Mouse (Mus musculus): Measurements from ENCODE around the gene Tspo. TPM values are rescaled to one million over a fixed set of nuclear protein-coding genes. Genes with fewer than 3 reads are reported as not detected.
A peak's percentile ranks its signal among the peaks of the same experiment; 100 is the strongest.

The Tspo gene
- total RNA-seq, 2 experiments from 2014 or later, result 2.4 to 2.8 TPM

DNA sequence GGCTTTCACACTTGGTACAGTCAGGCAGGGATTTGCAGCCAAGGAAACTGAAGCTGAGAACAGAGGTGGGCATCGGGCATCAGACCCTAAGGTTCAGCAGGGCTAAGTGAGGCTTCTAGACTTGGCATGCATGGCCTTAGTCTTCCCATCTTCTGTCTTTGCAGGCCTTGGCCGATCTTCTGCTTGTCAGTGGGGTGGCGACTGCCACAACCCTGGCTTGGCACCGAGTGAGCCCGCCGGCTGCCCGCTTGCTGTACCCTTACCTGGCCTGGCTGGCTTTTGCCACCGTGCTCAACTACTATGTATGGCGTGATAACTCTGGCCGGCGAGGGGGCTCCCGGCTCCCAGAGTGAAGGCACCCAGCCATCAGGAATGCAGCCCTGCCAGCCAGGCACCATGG is 10.2 kb downstream of the Tspo start:
- DNase-seq (ENCODE audit: low spot score in 2 of 2), result no peak
- intact Hi-C loops (cut with DNase I), result no loop called here

DNA sequence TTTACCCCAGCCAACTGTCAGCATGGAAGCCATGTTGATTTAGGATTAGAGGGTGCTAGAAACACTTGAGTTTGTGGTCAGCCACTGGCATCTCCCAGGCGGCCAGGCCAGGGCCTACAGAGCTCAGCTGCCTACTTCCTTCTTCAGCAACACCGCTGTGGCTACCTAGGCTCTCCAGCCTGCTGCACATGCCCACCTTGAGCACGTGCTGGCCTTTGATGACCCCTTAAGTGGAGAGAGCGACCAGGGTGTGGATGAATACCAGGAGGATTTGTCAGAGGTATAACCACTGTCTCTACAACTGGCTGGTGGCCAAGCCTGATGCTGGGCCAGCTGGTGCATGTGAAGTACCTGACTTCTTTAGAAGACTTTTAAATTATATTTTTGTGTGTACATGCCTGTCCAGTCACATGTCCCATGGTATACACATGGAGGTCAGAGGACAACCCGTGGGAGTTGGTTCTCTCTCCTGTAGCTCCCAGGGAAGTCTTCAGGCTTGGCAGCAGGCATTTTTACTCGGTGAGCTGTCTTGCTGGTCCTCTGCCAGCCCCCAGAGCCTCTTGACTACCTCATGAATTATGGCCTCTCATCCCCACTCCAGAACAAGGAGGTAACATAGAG is 11.4 kb downstream of the Tspo start:
- intact Hi-C loops (cut with DNase I), result no loop called here

DNA sequence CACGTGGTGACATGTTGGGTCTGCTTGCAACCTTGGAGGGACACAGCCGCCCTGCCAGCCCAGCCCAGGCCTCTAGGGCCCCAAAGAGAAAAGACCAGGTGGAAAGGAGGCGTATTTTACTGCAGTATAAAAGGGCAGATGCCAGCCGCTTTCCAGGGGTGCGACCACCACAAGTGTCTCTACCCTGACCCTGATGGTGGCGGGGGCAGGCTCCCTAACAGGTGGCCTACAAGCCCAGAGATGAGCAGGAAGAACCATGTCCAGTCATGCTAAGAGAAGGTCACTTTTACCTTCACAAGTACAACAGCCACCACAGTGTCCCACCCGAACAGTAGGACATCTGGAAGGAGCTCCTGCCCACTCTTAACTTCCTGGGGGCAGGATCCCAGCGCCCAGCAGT is 12.2 kb downstream of the Tspo start:
- intact Hi-C loops (cut with DNase I), result no loop called here

More for the DNA sequence above, 11.4 kb downstream of the Tspo start:
- no peak for DNase-seq (ENCODE audit: low spot score in 2 of 2)

DNA sequence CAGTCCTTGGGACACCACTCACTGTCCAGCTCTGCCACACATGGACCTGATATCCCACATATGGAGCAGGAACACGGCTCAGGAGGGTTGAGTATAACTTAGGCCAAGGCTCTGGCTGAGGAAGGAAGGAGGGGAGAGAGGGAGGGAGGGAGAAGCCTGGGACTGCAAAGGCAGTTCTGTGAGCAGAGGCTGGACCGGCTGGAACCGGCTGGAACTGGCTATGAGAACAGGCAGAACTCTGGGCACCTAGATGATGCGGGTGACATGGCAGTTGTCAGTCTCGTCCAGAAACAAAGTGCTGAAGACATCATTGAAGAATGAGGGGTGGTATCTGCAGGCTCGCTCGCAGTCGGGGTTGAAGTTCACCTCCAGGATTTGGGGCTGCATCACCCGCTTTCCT is 13.3 kb downstream of the Tspo start:
- intact Hi-C loops (cut with DNase I), result no loop called here
- DNase-seq (ENCODE audit: low spot score in 2 of 2), result no peak

More for the DNA sequence above, 12.2 kb downstream of the Tspo start:
- DNase-seq (ENCODE audit: low spot score in 2 of 2), result no peak

DNA sequence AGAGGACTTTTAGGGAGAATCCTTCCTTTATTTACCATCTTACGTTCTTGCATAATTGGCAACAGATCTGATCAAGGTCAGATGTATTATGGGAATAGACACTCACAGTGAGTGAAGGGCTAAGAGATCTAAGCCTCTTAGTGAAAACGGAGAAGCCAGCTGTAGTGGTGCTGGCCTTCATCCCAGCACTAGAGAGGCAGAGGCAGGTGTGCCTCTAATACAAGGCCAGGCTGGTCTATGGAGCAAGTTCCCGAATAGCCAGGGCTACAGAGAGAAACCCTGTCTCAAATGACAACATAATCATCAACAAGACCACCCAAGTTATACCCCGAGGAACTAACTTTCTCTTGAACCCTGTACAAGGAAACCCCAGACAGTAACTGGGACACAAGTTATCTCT is 19.5 kb downstream of the Tspo start:
- DNase-seq (ENCODE audit: low spot score in 2 of 2), result no peak

DNA sequence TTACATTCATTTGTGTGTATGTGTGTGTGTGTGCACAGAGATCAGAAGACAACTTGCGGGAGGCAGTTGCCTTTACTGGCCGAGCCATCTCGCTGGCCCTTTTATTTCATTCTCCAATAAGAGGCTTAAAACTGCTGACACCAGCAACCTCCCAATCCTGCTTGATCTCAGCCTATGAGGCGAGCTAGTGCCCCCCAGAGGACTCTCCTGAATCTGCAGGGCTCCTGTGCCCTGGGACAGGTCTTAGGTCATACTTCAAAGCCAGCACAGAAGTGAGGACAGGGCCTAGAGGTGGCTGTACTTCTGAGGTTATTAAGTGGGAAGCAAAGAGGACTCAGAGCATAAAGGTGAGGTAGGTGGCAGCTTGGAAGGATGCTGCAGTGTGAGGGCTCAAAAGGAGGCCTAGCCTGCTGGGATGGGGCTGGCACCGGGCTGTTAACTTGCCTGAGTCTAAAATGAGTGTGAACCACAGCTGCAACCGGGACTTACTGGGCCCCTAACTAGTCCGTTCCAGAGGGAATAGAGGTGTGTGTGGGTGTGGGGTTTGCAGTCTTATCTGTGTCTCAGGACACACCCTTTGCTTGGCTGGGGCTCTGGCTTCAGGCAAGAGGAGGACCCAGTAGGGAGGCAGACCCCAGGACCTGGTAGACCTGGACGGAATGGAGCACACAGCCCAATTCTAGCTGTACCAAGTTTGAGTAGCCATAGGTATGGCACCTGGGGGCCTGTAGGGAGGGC is 20.2 kb downstream of the Tspo start:
- intact Hi-C loops (cut with DNase I), result no loop called here
- no peak for DNase-seq (ENCODE audit: low spot score in 2 of 2)

More for the DNA sequence above, 19.5 kb downstream of the Tspo start:
- intact Hi-C loops (cut with DNase I), result no loop called here

DNA sequence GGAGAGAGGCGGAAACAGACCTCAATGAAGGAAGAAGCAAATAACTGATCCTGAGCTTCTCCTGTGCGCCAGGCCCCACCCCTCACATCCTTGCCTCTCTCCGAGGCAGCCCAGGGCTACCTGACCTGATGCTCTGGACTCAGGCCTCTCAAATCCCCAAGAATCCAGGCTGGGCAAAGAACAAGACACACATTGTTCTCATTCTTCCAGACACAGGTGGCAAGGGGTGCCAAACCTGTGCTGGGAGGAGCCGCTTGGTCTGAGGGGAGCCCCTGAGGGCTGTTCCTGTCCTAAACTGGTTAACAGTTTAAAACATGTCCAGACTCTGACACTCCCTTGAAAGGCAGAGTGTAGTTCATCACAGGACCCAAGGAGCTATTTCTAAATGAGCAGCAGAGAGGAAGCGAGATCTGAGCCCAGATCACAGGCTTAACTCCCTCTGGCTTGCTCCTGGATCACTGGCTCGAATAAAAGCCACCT is 21.4 kb downstream of the Tspo start:
- no peak for DNase-seq (ENCODE audit: low spot score in 2 of 2)
- intact Hi-C loops (cut with DNase I), result no loop called here

DNA sequence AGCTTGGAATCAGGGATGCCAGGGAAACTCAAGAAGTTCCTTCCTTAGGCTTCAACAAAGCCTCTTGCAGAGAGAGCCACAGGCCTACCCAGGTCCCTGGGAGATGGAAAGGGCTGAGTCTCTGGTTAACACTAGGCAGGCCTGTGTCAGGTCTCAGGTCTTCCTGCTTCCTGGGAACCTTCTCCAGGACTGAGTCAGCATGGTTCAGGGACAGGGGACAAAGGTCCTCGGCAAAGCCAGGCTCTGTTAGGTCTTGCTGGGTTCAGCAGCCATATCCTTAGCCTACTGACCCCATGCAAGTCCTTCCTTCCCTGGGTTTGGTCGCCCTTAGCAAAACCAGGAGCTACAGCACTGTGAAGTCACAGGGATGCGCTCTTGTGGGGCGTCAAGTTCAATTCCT is 27.4 kb downstream of the Tspo start:
- DNase-seq (ENCODE audit: low spot score in 2 of 2), result no peak
- intact Hi-C loops (cut with DNase I), result no loop called here

DNA sequence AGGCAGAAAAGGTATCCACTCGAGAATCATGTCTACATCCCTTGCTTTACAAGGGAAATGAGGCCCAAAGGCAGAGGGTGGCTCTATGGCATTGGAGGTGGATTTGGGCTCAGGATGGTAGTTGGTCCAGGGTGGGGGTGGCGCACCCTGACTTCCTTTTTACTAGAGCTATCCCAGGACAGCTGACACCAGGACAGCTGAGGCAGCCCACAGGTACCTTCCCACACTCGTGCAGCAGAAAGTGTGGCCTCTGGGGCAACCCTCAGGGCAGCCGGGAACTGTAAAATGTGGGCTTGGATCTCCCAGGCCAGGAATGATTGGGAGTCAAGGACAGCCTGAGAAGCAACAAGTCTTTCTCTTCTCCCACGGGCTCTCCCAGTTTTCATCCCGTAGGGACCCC is 28.4 kb downstream of the Tspo start:
- intact Hi-C loops (cut with DNase I), result no loop called here
- DNase-seq (ENCODE audit: low spot score in 2 of 2), result no peak

DNA sequence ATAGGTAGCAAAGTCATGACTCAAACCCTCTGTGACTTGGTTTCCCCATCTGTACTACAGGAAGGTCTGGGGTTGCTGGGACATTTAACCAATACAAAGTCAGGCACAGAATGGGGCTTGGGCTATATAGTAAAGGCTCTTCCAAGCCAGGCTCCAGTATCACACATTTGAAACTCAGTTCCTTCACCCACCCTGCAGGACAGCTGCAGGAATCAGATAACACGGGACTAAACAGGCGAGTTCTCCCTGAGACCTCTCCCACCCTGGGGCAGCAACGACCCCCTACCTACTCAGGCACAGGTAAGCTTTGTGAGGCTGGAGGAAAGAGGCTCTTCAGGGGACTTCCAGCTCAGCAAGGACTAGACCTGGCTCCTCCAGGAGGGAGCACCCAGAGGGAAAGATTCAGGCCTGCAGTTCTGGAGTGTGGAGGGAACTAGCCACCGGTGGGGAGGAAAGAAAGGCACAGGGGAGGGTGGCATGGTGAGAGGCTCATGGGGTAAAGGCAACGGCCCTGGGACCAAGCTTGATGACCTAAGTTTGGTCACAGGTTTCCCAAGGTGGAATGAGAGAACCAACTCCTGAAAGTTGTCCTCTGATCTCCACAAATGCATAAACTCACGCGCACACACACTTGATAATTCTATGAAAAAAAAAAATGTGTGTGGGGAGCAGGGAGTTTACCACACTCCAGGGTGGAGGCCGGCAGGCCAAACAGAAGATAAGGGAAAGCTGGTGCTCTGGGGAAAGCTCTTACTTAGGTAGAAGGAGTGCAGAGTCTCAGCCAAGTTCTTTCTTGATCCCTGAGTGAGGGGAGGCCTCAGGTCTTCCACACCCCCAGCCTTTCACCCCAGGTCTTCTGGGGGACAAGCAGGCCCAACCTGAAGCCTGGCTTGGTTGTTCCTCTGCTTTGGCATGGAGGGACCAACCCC is 29.1 kb downstream of the Tspo start:
- intact Hi-C loops (cut with DNase I), result no loop called here
- no peak for DNase-seq (ENCODE audit: low spot score in 2 of 2)

DNA sequence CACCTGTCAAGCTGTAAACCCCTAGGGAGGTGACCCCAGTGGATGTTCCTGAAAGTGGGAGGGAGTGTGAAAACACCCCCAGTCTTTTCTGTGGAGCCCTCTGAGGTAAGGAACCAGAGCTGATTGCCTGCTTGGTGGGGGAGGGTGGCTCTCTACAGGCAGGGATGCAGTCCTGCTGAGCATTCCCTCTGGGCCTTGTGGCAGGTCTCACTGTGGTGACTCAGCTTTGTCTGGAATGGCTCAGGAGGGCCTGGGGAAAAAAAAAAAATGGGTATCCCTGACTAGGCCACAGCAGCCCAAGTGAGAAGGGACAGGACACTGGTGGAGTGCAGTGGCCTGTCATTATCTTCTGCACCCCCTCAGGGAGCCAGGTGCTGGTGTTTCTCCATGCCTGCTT is 29.8 kb downstream of the Tspo start:
- intact Hi-C loops (cut with DNase I), result no loop called here
- DNase-seq (ENCODE audit: low spot score in 2 of 2), result no peak

DNA sequence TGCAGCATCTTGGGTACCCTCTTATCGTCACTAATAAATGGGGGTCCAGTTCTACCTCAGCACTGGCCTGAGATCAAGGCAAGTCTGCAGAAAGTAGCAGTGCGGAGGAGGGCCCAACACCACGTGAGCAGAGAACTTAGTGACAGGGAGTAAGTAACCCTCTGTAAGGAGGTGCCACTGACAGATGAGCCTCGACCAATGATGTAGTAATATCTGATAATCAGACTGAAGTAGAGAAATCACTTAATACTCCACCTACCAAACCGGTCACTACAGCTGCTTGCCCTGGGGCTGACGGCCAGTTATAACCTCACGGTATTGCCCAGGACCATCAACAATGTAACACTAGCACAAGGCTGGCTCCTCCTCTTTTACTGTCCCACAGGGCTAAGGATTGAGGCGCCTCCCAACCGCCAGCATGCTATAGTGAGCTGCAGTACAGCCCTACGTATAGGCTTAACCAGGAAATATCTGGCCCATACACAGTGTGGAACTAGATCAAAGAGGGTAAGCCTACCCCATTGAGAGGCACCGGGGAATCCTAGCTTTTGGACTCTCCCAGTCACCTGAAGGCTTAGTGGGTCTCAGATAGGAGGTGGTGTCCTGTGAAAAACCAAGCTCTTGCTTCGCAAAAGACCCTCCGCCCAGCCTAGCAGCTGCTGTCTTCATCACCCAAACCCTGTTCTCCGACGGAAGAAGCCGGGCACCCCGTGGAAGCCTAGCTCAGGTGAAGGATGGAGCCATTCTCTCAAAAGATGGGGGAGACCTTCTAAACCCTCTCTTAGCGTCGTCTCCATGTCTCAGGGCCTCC is 30.5 kb downstream of the Tspo start:
- DNase-seq (ENCODE audit: low spot score in 2 of 2), result no peak
- intact Hi-C loops (cut with DNase I), result no loop called here

DNA sequence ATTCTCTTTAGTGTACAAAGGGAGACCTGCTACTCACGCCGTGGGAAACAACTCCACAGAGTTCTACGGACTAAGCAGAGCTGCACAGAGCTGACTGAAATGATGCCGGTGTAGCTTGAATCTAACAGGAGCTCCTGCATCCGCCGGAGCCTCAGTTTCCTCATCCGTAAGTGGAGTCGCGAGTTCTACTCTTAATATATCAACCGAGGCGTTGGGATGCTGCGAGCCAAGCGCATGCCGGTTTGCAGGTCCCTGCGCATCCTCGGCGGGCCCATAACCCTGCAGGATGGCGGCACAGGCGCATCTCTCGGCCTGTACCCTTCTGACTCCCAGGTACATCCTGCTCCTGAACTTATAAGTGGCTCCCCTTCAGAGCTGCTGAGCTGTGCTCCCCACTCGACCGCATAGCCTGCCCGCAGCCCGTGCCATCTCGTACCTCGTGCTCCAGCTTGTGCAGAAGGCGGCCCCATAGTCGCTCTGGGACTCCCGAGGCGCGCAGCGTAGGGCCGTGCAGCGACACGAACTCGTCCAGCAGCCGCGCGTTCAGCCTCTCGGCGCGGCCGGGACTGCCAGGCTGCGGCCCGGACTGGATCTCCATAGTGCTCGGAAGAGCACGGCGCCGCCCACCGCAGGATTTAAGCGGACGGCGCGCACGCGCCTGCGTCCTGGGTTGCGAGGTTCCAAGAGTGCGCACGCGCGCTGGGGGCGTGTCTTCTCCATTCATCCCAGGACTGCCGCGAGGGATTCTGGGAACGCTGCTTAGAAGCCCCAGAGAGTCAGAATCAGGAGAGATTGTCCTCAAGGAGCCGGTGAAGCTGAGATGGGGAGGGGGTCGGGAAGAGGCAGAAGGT is 31.3 kb downstream of the Tspo start, which contains the start of gene Ttll12:
Gene Ttll12 (minus strand): TSS at position 645 of the 851 bp plus-strand sequence.
- DNase-seq (ENCODE audit: low spot score in 2 of 2), result peak; percentile 96 to 97
- intact Hi-C loops (cut with DNase I), result no loop called here

DNA sequence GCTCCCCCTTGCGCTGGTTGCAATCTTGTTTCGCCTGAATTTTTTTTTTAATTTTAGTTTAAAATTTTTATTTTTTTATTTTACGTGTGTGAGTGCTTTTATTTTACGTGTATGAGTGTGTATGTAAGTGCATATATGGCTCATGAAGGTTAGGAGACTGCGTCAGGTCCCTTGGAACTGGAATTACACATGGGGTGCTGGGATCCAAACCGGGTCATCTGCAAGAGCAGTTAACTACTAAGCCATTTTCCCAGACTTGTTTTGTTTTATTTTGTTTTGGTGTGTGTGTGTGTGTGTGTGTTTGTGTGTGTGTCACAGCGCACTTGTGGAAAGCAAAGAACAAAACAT is 31.9 kb downstream of the Tspo start:
- DNase-seq (ENCODE audit: low spot score in 2 of 2), result no peak

DNA sequence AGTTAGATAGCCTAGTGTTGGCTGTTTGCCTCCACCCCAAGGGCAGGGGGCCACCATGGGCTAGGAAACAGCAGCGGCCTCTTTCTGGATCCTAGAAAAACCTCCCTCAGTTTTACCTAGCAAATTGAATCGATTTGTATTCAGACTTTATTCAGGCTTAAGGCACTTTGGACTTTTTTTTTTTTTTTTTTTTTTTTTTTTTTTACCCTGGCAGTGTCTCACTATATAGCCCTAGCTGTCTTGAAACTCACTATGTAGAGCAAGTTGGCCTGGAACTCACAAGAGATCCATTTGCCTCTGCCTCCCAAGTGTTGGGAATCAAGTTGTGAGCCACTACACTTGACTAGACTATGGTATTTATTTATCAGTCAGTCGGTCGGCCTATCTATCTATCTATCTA is 33.4 kb downstream of the Tspo start:
- no peak for DNase-seq (ENCODE audit: low spot score in 2 of 2)
- intact Hi-C loops (cut with DNase I), result no loop called here

More for the DNA sequence above, 31.9 kb downstream of the Tspo start:
- intact Hi-C loops (cut with DNase I), result no loop called here

DNA sequence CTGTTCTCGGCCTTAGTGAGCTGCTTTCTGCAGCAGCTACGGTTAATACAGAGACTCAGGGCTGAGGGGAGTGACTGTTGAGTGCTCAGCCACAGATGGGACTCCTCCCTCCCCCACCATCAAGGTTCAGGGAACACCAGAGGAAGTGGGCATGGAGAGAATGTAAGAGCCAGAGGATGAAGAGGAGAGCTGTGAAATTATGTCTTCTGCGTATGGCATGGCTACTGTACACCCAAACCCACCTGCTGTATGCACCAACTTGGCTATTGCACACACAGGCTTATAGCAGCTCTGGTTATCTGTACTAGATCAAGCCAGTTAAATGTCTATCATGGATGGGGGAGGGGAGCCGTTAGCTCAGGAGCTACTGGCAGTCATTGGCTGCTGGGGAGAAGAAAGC is 37.8 kb downstream of the Tspo start:
- DNase-seq (ENCODE audit: low spot score in 2 of 2), result no peak
- intact Hi-C loops (cut with DNase I), result no loop called here

DNA sequence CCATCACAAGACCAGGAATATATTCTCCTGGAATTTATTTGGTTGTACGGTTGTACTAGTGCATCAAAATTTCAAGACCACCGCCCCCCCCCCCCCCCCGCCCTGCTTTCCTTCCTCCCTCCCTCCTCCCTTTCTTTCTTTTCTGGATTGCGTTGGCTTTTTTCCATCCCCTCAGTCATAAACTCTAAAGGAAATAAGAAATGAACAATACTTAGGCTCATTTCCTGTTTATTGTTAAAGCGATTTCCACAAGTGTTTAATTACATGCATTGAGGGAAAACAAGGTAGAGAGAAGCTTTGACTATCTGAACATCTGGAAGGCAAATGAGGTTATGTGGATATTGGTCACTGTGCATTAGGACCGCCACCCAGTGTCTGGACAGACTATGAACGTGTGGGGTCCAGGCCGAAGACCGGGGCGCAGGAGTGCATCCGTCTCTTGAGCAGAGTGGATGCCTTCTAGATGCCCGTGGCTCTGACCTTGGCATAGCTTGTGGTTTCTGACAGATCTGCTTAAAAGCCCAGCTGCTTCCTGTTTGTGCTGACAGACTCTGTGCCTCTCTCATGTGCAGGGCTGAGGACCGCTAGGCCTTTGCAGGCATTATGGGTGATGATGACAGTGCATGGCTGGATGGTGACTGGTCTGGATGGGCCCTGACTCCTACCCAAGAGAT is 39.1 kb downstream of the Tspo start:
- intact Hi-C loops (cut with DNase I), result no loop called here
- no peak for DNase-seq (ENCODE audit: low spot score in 2 of 2)

DNA sequence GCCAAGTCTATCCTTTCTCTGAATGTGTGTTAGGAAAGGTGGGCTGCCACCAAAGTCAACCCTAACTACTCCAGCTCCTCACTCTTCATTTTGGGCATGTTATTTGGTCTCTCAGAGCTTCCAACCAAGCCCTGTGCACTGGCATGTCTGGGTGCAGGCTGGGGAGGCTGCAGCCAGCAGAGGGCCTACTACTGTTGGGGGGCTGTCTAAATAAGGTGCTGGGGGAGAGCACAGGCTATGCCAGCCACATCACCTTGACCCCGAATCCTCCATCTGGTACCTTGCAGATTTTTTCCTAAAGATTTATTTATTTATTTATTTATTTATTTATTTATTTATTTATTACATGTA is 39.6 kb downstream of the Tspo start:
- intact Hi-C loops (cut with DNase I), result no loop called here
- no peak for DNase-seq (ENCODE audit: low spot score in 2 of 2)
